Mouse (Mus musculus) kidney, postnatal 10 days (tissue): ENCODE measurements around the gene Acot10.
"Not testable (repeated sequence)": the region's sequence is repeated elsewhere in the genome, so short reads cannot be mapped to it uniquely, and the experiment has no call there.

Experiments
- DNase-seq: peaks from one replicate; pipeline ENCODE4 v3.0.0; 2021; ENCODE audit warnings: mixed read lengths

Gene Acot10

GRCm38 (mm10) chr15:20666650-20667049 is at the start of gene Acot10:
Gene Acot10, minus strand, starts transcription at chr15:20666750.
- DNase-seq: no peak

- DNase-seq: no peak
These were observed 45.3 kb upstream of the Acot10 start for GRCm38 (mm10) chr15:20711859-20712258.

DNA sequence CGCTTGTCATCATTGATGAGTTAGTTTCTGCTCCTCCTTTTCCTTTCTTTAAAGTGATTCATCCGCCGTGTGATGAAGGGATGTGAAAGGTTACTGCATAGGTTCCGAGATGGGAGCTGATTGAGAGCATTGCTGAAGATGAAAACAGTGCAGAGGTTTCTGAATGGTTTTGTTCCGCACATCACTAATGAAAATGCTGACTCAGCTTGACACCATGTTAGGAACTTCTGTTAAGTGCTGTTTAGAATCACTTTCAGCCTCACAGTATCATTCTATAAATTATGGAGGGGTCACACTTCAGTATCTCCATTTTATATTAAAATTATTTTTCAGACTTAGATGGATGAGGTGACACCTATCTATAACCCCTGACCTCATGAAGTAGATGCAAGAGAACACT is 29.7 kb upstream of the Acot10 start:
- DNase-seq: no peak

DNA sequence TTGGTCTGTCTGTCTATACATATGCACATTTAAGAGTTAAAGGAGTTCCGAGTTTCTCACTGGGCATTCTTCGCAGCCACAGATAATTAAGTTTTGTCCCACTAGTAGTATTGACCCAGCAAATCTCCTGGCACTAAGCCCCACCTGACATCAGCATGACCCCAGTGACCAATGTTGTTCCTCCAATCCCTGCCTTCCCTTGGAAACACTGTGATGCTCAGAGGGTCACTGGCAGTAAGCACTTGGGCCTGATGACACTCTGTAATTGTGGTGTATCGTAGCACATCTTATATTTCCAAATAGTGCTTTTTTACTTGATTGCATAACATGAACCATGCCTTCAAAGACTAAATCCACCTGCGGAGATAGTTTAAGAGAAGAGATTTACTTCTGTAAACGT is 17.6 kb upstream of the Acot10 start:
- DNase-seq: no peak

DNA sequence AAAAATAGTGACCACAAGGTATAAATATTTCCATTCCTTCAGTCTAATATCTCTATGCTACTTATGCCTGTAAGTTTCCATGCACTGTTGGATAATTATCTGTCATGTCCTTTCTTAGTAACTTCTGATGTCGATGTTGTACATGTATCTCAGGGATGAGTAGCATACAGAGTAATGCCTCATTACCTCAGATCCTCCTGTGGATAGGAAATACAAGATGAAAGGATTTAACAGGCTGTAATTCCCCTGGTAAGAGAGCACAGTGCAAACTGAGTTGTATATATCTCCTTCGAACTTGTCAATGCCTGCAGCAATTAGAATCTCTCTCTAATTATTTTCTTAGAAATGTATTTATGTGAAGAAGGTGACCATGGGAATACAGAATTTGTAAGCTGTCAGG is 16.2 kb upstream of the Acot10 start:
- no peak for DNase-seq

DNA sequence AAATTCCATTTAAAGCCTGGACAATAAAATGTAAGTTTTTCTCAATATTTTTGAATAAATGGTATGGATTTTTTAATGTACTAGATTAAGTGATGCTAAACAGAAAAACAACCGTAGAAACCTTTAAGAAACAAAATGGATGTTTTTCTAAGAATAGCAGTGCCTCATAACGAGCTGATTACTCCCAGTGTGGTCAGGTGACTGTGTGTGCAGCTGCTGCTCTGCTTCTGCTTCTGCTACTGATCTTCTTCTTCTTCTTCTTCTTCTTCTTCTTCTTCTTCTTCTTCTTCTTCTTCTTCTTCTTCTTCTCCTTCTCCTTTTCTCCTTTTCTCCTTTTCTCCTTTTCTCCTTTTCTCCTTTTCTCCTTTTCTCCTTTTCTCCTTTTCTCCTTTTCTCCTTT is 3.0 kb upstream of the Acot10 start:
- DNase-seq: not testable (repeated sequence)

DNA sequence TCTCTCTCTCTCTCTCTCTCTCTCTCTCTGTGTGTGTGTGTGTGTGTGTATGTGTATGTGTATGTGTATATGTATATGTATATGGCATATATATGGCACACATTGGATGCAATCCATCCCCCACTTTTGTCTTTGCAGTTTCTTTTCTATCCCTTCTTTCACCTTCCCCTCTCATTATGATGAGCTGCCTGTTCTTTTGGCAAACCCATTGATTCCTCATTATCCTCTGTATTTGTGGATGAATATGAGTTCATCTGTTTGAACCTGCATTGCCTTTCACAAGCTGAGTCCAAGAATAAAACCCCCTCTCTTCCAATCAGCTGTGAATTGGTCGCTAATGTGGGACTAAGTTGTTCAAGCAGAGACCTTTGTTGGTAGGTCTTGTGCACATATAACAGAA is 1.4 kb upstream of the Acot10 start:
- DNase-seq: no peak

DNA sequence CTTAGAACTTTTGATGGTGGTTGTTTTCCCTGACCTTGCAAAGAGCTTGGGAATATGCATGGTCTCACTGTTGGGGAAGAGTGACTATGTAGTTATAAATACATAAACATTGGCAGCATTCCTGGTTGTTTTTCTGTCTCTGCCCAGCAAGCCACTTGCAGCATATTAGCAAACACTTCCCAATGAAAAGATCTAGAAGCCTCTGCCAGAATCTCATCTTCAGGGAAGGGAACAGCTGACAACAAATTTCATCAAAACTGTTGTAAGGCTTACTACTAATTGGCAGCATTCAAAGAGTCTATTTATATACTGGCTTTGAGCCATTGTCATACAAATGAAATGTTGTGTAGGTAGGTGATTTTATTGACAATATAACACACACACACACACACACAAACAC is 800 bp upstream of the Acot10 start:
- DNase-seq: no peak

DNA sequence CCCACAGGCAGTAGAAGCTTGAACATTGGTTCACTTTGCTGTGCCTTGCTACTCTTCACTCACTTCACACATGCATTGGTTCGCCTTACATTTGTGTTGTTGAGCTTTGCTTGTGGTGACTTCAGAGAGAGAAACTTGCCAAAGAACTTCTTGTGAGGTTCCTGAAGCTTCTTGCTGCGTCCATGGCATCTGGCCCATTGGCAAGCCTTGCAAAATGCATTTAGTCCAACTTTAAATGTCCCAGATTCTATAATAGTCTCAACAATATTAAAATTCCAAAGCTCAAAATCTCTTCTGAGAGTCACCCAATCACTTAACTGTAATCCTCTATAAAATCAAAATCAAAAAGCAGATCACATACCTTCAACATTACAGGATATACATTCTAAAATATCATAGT is 6.3 kb downstream of the Acot10 start:
- DNase-seq: no peak

DNA sequence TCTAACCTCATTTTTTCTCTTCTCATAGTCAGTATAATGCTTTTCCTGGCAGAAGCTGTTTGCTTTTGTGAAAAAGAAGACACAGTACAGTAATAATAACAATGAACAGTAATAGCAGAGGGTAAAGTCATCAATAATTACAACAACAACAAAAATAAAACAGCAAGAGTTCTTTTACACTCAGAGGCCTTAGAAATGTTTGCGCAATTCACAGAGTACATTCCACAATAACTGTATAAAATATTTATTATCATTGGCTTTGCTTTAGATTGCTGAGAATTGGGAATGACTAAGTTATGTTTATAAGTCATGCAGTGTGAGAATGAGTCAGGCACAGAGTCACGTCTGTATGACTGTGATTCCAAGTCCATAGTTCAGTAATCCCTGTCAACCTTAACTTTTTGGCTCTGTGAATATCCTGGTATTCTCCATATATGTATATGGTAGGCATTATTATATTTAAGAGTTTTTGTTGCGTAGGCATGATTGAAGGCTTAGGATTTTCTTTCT is 23.6 kb downstream of the Acot10 start:
- no peak for DNase-seq

- no peak for DNase-seq
These were observed 27.4 kb downstream of the Acot10 start for GRCm38 (mm10) chr15:20639155-20639554.

DNA sequence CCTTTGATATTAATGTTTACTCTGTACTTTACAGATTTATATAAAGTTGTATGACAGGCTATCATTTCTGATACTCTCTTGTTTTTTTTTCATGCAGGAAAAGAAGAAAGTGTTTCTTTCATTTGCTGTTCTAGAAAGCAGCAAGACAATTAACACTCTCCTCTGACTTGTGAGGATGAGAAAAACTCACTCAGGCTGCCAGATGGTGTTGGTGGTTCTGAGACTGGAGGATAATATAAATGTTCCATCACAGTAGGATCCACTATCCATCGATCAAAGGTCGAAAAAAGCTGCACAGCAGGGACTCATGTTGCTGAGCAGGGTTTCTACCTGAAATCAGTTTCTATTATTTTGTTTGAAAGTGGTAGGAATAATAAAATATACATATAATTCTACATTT is 32.0 kb downstream of the Acot10 start:
- DNase-seq: no peak
